In the genomic region with DNA sequence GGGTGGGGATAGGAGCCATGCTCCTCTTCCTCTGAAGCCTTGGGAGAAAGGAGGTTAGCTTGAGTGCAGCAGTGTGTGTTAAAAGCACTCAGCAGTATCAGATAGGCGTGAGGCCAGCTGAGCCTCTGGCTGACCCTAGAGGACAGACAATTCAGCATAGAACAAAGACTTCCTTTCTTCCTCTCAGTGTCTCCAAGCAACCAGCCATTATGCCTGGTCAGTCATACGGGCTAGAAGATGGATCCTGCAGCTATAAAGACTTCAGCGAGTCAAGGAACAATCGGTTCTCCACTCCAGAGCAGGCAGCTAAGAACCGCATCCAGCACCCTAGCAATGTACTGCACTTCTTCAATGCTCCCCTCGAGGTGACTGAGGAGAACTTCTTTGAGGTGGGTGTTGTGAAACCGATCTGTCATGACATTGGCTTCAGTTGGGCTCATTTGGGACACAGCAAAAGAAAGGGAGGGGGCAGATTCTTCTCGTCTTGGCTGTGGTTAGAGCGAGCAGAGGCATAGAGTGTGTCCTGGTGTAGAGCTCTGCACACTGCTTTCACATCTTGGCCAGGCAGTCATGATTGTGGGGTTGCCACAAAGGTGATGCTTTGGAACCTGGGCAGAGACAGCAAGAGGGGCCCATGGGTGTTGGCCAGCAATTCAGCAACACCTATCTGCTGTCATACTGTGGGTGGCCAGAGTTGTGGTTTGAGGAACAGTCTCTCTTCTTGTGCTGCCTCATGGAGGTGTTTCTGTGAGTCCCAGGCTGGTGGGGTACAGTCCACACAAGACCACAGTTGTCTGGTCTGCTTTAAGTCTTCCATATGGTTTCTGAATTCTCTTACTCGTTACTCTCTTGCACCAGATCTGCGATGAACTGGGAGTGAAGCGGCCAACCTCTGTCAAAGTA, we compare ENCODE assay signal across 8 mouse cellular contexts. TPM values are rescaled to one million over a fixed set of nuclear protein-coding genes. Genes with fewer than 3 reads are reported as not detected.
DNase-seq lines count a peak whose midpoint lies in the region; ATAC-seq lines count a peak whose summit lies in the region.

No protein-coding gene starts in this region.

- no peaks in the 10 kb centered on the region for H3K27me3 ChIP-seq in hindbrain, embryonic 11.5 days (ENCODE audit: control insufficient read depth, insufficient read depth, low read length)
- no peaks in the 10 kb centered on the region for H3K27me3 ChIP-seq in lung, embryonic 16.5 days (ENCODE audit: control insufficient read depth, insufficient read depth, low read depth, low read length)
- no peaks in the 10 kb centered on the region for H3K27me3 ChIP-seq in stomach, embryonic 14.5 days (ENCODE audit: control insufficient read depth, insufficient read depth, low read length)

- WGBS in hindbrain, embryonic 11.5 days = 42% methylated on average over 12 of the region's 12 CpGs
- WGBS in lung, embryonic 16.5 days = 59% methylated on average over 12 of the region's 12 CpGs
- WGBS in stomach, embryonic 14.5 days = 65% methylated on average over 12 of the region's 12 CpGs

- H3K9ac ChIP-seq in hindbrain, embryonic 11.5 days (ENCODE audit: low read depth, low read length) = no peak overlapping the region
- no peak overlapping the region for H3K9ac ChIP-seq in lung, embryonic 16.5 days (ENCODE audit: low read length)
- H3K9ac ChIP-seq in stomach, embryonic 14.5 days (replicated peaks; ENCODE audit: low read depth, low read length) = no peak overlapping the region

- peak overlapping the region; percentile 66 for H3K27ac ChIP-seq in hindbrain, embryonic 11.5 days (ENCODE audit: low read depth, low read length)
- 0 out of 2 replicates have a peak overlapping the region, but pooled peaks have one; percentile 48 for H3K27ac ChIP-seq in lung, embryonic 16.5 days (ENCODE audit: low read length)
- H3K27ac ChIP-seq in stomach, embryonic 14.5 days (ENCODE audit: low read length) = peak overlapping the region; percentile 21; the same call in 1 of the 2 replicates

- ATAC-seq in hindbrain, embryonic 11.5 days (ENCODE audit: low FRiP score) = peak; percentile 76
- peak; percentile 9; the same call in 1 of the 2 replicates for ATAC-seq in lung, embryonic 16.5 days (ENCODE audit: low read depth)
- ATAC-seq in stomach, embryonic 14.5 days (ENCODE audit: insufficient number of reproducible peaks, insufficient read depth, low FRiP score, low read depth) = no peak

- peaks cover 21% of the 10 kb centered on the region for H3K4me1 ChIP-seq in hindbrain, embryonic 11.5 days (replicated peaks; ENCODE audit: control insufficient read depth, insufficient read depth, low read length)
- peaks cover 27% of the 10 kb centered on the region for H3K4me1 ChIP-seq in lung, embryonic 16.5 days (replicated peaks; ENCODE audit: control insufficient read depth, insufficient read depth, low read length)
- peaks cover 17% of the 10 kb centered on the region; the same call in 1 of the 2 replicates for H3K4me1 ChIP-seq in stomach, embryonic 14.5 days (ENCODE audit: control insufficient read depth, insufficient read depth, low read length)

- H3K36me3 ChIP-seq in hindbrain, embryonic 11.5 days (ENCODE audit: control insufficient read depth, insufficient read depth, low read length) = peaks cover 40% of the 10 kb centered on the region
- peaks cover 65% of the 10 kb centered on the region for H3K36me3 ChIP-seq in lung, embryonic 16.5 days (ENCODE audit: control insufficient read depth, insufficient read depth, low read length)
- H3K36me3 ChIP-seq in stomach, embryonic 14.5 days (ENCODE audit: control insufficient read depth, insufficient read depth, low read length) = peaks cover 68% of the 10 kb centered on the region

- intact Hi-C loops in gastrocnemius, postnatal 14 days (cut with DNase I; ENCODE audit: low total_unique reads) = no loop called here

- DNase-seq in gastrocnemius, postnatal 14 days = peak; percentile 32
- no peak for DNase-seq in gastrocnemius, postnatal 25 days
- DNase-seq in embryo, embryonic 10.5 days (ENCODE audit: low spot score) = peak; percentile 81
- DNase-seq in hindbrain, embryonic 11.5 days (ENCODE audit: low spot score) = peak; percentile 72
- no peak for DNase-seq in cerebellum, postnatal 14 days
- no peak for DNase-seq in spleen, adult 18-20 months

- H3K4me3 ChIP-seq in hindbrain, embryonic 11.5 days (ENCODE audit: low read depth, low read length) = no peak overlapping the region
- H3K4me3 ChIP-seq in lung, embryonic 16.5 days (ENCODE audit: low read length) = no peak overlapping the region
- no peak overlapping the region for H3K4me3 ChIP-seq in stomach, embryonic 14.5 days (ENCODE audit: low read depth, low read length)

- no peaks in the 10 kb centered on the region for H3K9me3 ChIP-seq in hindbrain, embryonic 11.5 days (ENCODE audit: control insufficient read depth, low read length)
- H3K9me3 ChIP-seq in lung, embryonic 16.5 days (ENCODE audit: control insufficient read depth, low read length) = no peaks in the 10 kb centered on the region
- H3K9me3 ChIP-seq in stomach, embryonic 14.5 days (ENCODE audit: control insufficient read depth, low read depth, low read length) = no peaks in the 10 kb centered on the region

- no peak overlapping the region for H3K4me2 ChIP-seq in hindbrain, embryonic 11.5 days (replicated peaks; ENCODE audit: low read depth, low read length)
- H3K4me2 ChIP-seq in lung, embryonic 16.5 days (ENCODE audit: low read depth, low read length) = no peak overlapping the region
- no peak overlapping the region for H3K4me2 ChIP-seq in stomach, embryonic 14.5 days (replicated peaks; ENCODE audit: low read depth, low read length)

RNA-seq across cellular contexts. Expression of gene Ech1, which starts 4.4 kb away (rescaled TPM):
- total RNA-seq in gastrocnemius, postnatal 14 days (2021) = 100 to 1,000 TPM; 198 to 334 TPM
- 100 to 1,000 TPM; 185 to 241 TPM for total RNA-seq in gastrocnemius, postnatal 25 days (2021)
- 83.8 and 84.2 TPM in 2 replicates for polyA plus RNA-seq in hindbrain, embryonic 11.5 days (2014; fragmentation: Nextera tagmentation; extraction: Ambion mirVana)
- 184 and 189 TPM in 2 replicates for polyA plus RNA-seq in lung, embryonic 16.5 days (2015; fragmentation: Nextera tagmentation; extraction: Ambion mirVana)
- polyA plus RNA-seq in stomach, embryonic 14.5 days (2014; fragmentation: Nextera tagmentation; extraction: Ambion mirVana) = 172 and 179 TPM in 2 replicates

RNA-seq across cellular contexts. Expression of gene Hnrnpl, which starts 12.3 kb away (rescaled TPM):
- 100 to 1,000 TPM; 158 to 189 TPM for total RNA-seq in gastrocnemius, postnatal 14 days (2021)
- total RNA-seq in gastrocnemius, postnatal 25 days (2021) = 100 to 1,000 TPM; 118 to 120 TPM
- 306 and 312 TPM in 2 replicates for polyA plus RNA-seq in hindbrain, embryonic 11.5 days (2014; fragmentation: Nextera tagmentation; extraction: Ambion mirVana)
- polyA plus RNA-seq in lung, embryonic 16.5 days (2015; fragmentation: Nextera tagmentation; extraction: Ambion mirVana) = 200 and 226 TPM in 2 replicates
- 259 and 266 TPM in 2 replicates for polyA plus RNA-seq in stomach, embryonic 14.5 days (2014; fragmentation: Nextera tagmentation; extraction: Ambion mirVana)

RNA-seq across cellular contexts. Expression of gene Lgals4, which starts 13.0 kb away (rescaled TPM):
- 1 to 10 TPM; 2.0 to 4.4 TPM for total RNA-seq in gastrocnemius, postnatal 14 days (2021)
- 1 to 10 TPM; 3.2 to 5.4 TPM for total RNA-seq in gastrocnemius, postnatal 25 days (2021)
- 2.1 and 2.5 TPM in 2 replicates for polyA plus RNA-seq in hindbrain, embryonic 11.5 days (2014; fragmentation: Nextera tagmentation; extraction: Ambion mirVana)
- 12.5 and 14.2 TPM in 2 replicates for polyA plus RNA-seq in lung, embryonic 16.5 days (2015; fragmentation: Nextera tagmentation; extraction: Ambion mirVana)
- 127 and 140 TPM in 2 replicates for polyA plus RNA-seq in stomach, embryonic 14.5 days (2014; fragmentation: Nextera tagmentation; extraction: Ambion mirVana)

RNA-seq across cellular contexts. Expression of gene Rinl, which starts 31.8 kb away (rescaled TPM):
- total RNA-seq in gastrocnemius, postnatal 14 days (2021) = 1 to 10 TPM in 1 of 2 experiments, under 1 TPM in 1; 0.80 to 1.3 TPM
- under 1 TPM; 0.51 to 0.78 TPM for total RNA-seq in gastrocnemius, postnatal 25 days (2021)
- polyA plus RNA-seq in hindbrain, embryonic 11.5 days (2014; fragmentation: Nextera tagmentation; extraction: Ambion mirVana) = 2.5 and 2.7 TPM in 2 replicates
- polyA plus RNA-seq in lung, embryonic 16.5 days (2015; fragmentation: Nextera tagmentation; extraction: Ambion mirVana) = 9.2 and 9.5 TPM in 2 replicates
- 3.3 and 4.5 TPM in 2 replicates for polyA plus RNA-seq in stomach, embryonic 14.5 days (2014; fragmentation: Nextera tagmentation; extraction: Ambion mirVana)

RNA-seq across cellular contexts. Expression of gene Lgals7, which starts 43.0 kb away (rescaled TPM):
- total RNA-seq in gastrocnemius, postnatal 14 days (2021) = not detected
- total RNA-seq in gastrocnemius, postnatal 25 days (2021) = not detected
- 1.7 and 2.7 TPM in 2 replicates for polyA plus RNA-seq in hindbrain, embryonic 11.5 days (2014; fragmentation: Nextera tagmentation; extraction: Ambion mirVana)
- 1.0 and 2.8 TPM in 2 replicates for polyA plus RNA-seq in lung, embryonic 16.5 days (2015; fragmentation: Nextera tagmentation; extraction: Ambion mirVana)
- polyA plus RNA-seq in stomach, embryonic 14.5 days (2014; fragmentation: Nextera tagmentation; extraction: Ambion mirVana) = 1.4 and 1.5 TPM in 2 replicates

Comparison
In these comparisons a context has a peak if more than half of its experiments do, and no peak if none do; other contexts are left out.
1. DNase-seq: peak in gastrocnemius, postnatal 14 days (single experiment), embryo, embryonic 10.5 days (single experiment) and hindbrain, embryonic 11.5 days (single experiment); none in gastrocnemius, postnatal 25 days (single experiment), cerebellum, postnatal 14 days (0 of 2) and spleen, adult 18-20 months (0 of 2).
2. Peak in every context shown above with its lines, with median percentiles within 50 percentile points of each other: H3K27ac ChIP-seq.